Mouse (Mus musculus) mouse trophoblast stem cell (cell line): ENCODE data around the gene Rplp1.

Experiments
- in situ Hi-C, 2 experiments: fragments of 300-500 bp; cut with MseI, MboI; formaldehyde crosslinking; loops; 2 replicates in 1 of 2; 3 replicates in 1 of 2; pipeline ENCODE4 v1.15.1; 2025

Gene Rplp1

DNA sequence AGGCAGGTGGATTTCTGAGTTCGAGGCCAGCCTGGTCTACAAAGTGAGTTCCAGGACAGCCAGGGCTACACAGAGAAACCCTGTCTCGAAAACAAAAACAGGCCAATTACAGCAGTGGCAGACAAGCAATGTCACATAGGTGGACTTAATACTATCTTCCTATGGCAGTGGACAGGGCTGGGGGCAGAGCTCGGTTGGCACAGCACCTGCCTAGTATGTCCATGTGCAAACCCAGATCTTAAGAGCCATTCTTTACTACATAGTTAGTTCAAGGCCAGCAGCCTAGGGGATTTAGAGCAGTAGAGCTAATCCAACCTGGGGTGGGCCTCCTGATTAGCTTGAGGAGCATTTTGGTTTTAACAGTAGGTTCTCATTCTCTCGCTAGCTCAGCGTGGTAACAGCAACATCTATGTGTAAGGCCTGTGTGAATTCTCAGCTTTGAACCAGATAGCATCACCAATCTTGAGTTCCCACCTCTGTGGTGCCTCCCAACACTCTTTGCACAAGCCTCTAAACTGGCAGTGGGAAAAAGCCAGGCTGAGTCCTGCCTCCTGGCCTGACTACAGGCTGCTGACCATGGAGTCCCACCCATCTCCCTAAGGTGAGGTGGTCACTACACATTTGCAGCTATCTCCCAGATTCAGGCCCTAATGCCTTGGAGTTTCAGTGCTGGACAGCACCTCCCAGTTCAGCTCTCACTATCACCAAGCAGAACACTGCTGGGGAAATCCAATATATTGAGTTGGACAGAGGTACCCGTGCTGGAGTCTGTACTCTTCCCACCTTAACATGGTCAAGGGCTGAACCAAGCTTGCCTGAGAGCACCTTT is 2.8 kb downstream of the Rplp1 start:
- in situ Hi-C loops, result no loop called here

DNA sequence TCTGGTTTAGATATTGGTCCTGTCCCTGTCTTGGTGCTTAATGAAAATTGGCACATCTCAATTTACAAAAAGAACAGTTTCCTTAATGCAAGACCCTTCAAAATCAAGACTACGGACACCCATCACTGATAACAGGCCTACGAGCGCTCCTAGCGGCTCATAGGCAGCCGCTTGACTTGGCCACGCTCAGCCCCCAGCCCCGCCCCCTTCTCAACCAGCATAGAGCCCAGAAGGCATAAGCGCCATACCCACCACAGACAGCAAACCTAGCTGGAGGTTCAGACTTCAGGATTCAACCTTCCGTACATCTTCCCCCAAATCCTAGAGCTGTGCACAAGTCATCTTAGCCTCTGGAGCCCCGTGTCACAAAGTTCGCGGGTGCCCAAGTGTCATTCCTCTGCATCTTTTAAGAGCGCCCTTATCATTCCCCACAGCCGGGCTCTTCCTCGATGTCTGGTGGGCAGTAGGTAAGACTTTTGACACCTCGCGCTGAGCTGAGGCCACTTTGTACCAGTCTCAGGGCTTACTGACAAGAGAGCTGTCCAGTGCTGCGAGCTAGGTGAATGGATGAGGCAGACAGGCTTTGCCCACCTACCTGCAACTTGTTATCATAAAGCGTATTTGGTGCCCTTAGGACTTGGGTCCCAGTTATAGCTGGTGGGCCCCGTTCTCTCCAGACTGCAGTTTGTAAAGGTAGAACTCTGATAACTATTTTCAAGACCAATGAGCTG is 3.7 kb downstream of the Rplp1 start:
- in situ Hi-C loops, result no loop called here

DNA sequence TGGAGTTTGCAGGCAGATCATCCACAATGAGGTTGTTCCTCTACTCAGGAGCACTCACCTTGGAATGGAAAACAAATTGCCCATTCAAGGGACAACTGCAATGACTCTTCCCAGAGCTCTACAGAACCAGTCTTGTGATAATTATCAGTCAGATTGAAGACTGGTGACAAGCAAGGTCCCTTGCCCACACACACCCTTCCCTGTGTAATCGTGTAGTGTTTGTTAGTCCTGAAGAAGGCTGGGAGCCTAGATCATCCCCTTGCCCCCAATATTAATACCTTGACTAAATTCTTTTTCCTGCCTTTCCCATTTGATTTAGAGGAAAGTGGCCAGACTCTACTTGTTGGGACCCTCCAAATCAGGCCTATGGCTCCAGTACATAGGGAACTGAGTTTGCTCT is 4.7 kb downstream of the Rplp1 start:
- in situ Hi-C loops, result no loop called here

DNA sequence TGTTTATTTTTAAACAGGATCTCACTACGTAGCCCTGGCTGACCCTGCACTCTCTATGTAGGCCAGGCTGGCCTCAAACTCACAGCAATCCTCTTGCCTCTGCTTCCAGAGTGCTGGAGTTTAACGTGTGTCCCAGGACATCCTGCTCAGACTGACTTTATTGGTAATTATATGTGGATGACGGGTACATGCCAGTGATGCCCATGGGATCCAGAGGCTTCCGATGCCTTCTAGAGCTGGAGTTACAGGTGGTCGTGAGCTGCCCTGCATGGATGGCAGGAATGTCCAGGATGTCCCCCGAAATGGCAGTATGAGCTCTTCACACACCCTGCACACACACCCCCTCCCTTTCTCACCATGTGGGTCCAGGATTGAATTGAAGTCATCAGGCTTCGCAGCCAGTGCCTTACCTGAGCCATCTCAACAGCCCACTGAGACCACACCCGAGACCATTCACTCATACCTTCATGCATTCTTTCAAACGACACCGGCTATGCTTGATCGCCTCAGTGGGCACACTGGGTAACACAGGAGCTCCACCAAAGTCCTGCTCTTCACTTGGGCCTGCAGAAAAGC is 5.4 kb downstream of the Rplp1 start:
- in situ Hi-C loops, result no loop called here

DNA sequence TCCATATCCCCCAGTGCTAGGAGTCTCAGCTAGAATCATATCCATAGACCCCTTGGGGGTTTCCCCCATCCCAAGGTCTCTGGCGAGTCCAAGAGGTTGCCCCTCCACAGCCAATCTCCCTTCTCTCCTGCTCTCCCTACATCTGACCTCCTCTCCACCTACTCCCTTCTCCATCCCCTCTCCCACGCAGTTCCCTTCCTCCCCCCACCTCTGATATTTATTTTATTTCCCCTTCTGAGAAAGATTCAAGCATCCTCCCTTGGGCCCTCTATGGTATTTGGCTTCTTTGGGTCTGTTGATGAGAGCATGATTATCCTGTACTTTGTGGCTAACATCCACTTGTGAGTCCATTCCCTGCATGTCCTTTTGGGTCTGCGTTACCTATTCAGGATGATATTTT is 6.0 kb downstream of the Rplp1 start:
- in situ Hi-C loops, result no loop called here

DNA sequence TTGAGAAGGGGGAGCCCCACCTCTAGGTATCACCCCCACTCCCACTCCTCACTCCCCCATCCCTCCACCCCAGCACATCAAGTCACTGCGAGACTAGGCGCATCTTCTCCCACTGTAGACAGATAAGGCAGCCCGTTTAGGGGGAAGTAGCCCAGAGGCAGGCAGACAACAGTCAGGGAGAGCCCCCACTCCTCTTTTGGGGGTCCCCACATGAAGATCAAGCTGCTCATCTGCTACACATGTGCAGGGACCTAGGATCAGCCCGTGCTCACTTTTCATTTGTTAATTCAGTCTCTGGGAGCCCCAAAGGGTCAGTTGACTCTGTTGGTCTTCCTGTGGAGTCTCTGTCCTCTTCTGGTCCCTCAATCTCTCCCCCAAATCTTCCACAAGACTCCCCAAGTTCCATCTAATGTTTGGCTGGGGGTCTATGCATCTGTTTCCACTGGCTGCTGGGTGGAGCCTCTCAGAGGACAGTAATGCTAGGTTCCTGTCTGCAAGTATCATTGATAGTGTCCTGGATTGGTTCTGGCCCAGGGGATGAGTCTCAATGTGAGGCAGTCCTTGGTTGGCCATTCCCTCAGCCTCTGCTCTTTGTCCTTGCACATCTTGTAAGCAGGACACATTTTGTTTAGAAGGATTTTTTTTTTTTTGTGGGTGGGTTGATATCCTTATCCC is 6.6 kb downstream of the Rplp1 start:
- in situ Hi-C loops, result no loop called here

DNA sequence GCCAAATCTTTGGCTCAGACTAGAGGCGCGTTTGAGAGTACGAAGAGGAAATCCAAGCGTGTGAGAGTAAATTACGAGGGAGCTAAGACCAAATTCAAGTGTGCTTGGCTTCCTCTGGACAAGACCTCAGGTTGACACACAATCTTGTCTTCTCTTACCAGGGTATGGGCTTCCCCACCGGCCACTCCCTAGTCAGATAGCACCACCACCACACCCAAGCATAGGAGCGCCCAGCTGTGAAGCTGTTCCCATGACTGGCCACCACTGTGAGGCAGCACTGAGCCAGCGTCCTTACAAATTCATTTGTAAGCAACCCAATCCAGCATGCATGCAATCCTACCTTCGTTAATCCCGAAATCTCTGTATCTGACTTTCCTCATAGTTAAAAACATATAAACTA is 7.4 kb downstream of the Rplp1 start:
- in situ Hi-C loops, result no loop called here

DNA sequence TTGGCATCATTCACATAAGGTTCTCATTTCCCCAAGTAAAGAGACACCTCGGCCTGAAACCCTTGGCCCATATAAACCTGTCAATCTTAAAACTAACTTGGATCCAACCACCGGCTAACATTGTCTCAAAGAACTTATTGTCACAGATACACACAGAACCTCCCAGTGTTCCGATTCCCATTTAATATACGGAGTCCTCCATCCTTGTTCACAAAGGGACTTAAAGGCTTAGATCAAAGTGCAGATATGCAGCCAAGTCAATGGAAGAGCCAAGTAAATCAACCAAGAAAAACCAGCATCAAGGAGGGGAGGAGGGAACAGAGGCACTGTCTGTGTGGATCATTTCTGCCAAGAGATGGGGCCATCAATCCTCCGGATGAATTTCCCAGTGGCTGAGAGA is 8.8 kb downstream of the Rplp1 start:
- in situ Hi-C loops, result no loop called here

DNA sequence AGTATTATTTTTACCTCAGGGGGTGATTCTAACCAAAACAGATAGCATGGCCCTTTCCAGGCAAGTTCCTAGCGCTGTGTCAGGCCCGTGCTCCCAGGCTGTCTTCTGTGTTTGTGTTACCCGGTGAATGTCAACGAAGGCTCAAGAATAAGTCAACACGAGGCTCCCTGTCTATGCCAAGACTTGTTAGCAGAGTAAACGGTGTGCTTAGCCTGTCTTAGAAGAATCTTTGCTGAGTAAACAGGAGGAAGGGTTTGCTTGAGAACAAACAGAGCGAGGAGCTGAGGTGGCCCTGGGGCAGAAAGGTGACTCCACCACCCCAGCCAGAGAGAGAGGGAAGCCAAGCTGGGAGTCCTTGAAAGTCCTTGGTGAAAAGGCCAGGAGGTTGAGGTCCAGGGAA is 10.1 kb downstream of the Rplp1 start:
- in situ Hi-C loops, result no loop called here

DNA sequence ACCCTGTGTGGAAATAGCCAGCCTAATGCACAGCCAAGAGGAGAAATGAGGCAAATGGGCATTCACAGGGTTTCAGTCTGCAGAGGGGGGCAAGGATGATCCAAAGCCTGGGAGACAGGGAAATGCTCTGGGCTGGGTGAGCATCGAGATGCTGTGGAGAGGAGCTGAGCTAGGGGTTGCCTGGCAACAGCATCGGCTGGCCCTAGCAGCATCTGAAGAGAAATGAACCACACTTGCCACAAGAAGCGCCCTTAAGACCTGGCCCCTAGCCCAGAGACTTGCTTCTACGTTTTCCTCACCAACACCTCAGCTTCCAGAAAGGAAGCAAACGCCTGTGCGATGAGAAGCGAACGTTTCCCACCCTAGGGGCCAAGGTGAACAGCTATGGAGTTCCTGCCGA is 11.9 kb downstream of the Rplp1 start:
- in situ Hi-C loops, result no loop called here

DNA sequence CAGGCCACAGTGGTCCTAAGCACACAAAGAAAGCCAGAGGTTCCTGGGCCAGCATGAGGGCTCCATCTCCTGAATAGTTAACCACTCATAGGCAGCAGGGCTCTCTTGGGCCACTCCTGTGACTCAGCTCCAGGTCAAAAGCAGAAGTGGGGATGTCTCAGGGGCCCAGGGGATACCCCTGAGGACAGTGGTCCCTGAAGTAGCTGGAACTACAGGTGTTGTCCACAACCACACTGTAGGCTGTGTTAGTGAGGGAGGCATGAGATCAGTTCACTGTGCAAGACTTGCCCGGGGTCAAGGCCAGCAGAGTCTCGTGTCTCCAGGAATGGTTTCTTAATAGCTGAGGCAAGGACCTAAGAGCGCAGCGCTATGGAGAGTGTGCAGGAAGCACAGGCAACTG is 12.8 kb downstream of the Rplp1 start:
- in situ Hi-C loops, result no loop called here

DNA sequence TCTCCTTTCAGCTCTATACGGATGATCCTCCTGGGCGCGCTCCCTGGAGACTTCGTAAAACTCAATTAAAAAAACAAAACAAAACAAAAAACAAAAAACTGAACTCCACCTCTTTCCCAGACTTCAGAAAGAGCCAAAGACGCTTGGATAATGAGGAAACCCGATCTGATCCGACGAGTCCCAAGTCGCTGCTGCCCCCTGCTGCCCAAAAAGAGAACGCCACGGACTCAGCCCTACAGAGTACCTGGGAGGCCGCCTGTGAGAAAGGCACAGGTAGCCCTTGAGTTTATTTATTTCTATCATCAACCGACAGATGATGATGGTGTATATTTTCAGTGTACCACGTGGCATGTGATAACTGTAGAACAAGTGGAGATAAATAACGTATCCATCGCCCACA is 14.5 kb downstream of the Rplp1 start:
- in situ Hi-C loops, result loop anchor here (5.0 to 25.0 kb wide), 3 partner anchors 178 to 863 kb away; no protein-coding TSS in a partner anchor

DNA sequence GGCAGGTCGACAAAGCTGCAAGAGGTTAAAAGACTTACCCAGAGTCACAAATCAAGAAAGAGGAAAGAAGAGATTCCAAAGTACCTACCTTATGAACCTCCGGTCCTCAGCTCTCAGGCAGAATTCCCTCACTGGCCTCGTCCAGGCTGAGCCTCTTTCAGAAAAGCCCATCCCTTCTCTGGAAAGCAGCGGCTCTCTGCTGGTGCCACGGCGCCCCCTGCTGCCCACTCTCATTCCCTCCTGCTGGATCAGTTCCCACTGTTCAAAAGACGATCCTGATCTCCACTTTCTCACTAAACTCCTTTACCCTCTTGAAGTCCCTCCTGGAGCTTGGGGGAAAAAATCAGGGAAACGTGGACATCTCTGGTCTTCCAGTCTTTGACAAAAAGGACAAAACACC is 15.9 kb downstream of the Rplp1 start:
- in situ Hi-C loops, result loop anchor here (5.0 to 25.0 kb wide), 3 partner anchors 176 to 861 kb away; no protein-coding TSS in a partner anchor

DNA sequence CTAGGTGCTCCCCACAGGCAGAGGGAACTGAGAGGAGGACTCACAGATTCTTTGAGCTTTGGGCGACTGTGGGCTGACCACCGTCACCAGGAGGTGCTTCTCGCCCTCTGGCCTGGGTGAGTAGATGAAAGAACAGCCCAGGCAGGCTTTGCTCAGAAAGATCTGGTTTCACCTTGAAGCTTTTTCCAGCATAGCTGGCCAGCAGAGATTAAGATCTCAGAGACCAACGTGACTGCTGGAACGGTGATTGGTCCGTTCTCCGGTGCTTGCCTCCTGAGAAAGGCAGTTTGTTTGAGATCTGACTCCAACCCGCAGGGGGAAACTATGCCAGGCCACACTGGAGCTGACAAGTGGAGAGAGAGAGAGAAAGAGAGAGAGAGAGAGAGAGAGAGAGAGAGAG is 19.3 kb downstream of the Rplp1 start:
- in situ Hi-C loops, result loop anchor here (5.0 to 25.0 kb wide), 3 partner anchors 173 to 858 kb away; no protein-coding TSS in a partner anchor

DNA sequence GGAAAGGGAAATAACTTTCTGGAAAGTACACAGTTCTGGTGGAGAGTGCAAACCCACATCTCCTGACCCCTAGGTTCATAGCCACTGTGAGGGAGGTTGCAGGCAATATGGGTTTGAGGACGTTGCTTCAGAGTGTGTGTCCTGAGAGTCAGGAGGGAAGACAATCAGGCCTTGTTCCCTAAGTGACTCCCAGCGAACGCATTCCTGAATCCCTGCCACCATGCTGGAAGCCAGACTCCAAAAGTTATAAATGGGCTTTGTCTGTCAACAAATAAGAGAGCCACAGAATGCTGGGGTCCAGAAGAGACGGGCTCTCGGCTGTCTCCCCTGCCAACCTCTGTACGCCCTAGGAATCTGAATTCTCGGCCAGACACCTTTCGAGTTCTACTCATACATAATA is 24.5 kb downstream of the Rplp1 start:
- in situ Hi-C loops, result loop anchor here in 1 of 2 experiments (25.0 kb wide), 2 partner anchors 178 to 853 kb away; no protein-coding TSS in a partner anchor

DNA sequence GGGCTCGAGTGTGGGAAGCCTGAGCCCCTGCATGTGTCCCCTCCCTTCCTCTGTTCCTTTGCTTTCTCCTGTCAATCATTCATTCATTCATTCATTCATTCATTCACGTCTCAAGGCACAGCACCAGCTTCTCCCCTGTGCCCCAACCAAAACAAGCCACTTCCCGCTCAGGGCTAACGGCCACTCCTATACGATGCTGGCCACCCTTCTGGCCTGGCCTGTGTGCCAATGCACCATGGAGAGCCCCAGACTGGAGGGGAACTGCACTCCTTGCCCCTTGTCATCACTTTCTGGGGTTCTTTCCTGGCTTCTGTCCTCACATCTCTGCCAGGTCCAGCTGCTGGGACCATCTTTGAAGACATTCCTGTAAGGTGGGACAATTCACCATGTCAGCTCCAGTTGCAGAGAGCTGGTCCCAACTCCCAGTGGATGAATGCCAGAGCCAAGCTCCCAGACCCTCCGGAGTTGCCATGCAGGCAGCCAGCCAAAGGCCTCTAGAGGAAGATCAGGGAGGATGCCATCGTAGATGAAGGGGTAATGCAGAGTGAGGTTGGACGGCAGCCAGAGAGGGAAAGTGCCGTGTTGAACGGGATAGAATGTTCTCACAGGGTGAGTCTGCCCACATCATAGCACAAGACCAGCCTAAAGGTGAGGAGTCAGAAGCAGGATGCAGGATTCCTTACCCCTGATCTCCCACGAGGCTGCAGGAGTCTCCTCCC is 26.5 kb downstream of the Rplp1 start:
- in situ Hi-C loops, result loop anchor here in 1 of 2 experiments (25.0 kb wide), 2 partner anchors 176 to 851 kb away; no protein-coding TSS in a partner anchor

DNA sequence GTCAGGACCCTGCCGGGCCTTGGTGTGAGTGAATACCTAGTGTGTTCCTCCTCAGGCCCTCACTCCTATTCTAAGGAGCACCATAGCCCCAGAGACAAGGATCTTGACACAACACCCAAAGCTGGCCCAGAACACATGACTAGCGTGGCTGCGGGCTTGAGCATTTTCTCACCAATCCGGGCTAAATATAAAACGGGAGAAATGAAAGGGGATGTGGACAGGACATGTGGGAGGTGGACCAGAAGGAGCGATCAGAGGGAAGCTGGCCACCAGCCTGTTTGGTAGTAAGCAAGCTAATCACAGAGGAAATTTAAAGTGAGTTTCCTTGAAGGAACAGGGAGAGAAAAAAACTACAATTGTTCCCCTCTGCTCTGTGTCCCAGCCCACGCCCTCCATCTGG is 28.4 kb downstream of the Rplp1 start:
- in situ Hi-C loops, result loop anchor here in 1 of 2 experiments (25.0 kb wide), 2 partner anchors 174 to 849 kb away; no protein-coding TSS in a partner anchor

DNA sequence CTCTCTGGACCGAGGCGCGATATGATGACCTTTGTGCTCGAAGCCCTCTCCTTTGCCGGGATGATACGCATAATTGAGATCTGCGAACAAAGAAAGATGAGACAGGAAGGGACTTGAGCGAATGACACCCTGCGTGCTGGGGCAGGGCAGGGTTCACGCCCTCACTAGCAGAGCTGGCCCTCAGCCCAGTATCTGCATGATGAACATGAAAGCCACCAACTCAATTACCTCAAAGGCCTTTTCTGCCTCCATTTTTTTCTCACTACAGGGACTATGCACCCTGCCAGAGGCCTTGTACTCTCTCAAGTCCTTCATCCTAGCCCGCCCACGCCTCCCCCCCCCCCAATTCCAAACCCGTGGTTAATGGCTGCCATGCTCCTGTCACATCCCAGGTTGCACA is 29.4 kb downstream of the Rplp1 start:
- in situ Hi-C loops, result loop anchor here in 1 of 2 experiments (25.0 kb wide), 2 partner anchors 173 to 848 kb away; no protein-coding TSS in a partner anchor

DNA sequence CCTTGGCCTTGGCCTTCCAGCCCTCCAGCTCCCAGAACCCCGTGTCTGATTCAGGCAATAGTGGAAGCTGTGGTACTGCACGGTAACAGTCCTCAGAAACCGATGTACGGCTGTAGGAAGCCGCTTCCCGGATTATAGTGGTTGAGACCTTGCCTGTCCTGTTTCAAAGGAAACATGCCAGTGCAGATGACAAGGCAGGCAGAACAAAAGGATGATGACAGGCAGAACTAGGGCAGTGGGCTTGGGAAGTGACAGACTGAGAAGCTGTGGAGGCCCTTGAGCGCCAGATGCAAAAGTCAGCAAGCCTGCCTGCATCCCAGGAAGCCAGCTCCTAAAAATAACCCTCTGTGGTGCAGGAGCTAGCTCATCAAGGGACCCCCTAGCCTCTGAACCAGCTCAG is 30.0 kb downstream of the Rplp1 start:
- in situ Hi-C loops, result loop anchor here in 1 of 2 experiments (25.0 kb wide), 2 partner anchors 172 to 847 kb away; no protein-coding TSS in a partner anchor

DNA sequence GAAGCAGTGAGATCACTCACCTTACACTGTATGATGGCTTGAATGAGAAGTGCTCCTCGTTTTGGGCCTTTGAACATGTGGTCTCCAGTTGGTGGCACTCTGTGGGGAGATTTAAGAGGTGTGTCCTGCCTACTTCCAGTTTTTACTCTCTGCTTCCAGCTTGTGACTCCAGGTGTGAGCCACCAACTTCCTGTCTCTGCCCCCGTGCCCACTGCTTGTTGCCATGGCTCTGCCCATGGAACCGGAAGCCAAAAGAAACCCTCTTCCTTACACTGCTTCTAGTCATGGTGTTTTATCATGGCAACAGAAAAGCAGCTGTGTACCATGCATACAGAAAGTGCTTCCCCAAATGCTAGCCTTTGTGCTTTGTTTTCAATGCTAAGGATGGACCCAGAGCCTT is 32.2 kb downstream of the Rplp1 start:
- in situ Hi-C loops, result loop anchor here in 1 of 2 experiments (25.0 kb wide), 2 partner anchors 170 to 845 kb away; no protein-coding TSS in a partner anchor

DNA sequence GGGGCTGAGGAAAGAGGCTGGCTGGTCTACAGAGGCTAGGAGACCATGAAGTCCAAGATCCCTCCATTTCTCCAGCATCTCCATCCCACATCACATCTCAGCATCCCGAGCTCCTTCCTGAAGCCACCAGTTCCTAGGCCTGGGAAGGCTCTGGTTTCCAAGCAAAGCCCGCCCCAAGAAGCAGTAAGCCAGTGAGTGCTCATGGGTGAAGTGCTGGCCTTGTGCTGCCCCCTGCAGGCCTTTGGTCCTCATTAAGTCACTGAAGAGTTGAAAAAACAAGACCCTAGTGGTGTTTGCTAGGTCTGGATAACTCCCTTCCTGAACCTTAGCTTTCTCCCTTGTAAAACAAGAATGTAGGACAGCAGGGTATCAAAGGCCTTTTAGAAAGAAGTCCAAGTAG is 35.5 kb downstream of the Rplp1 start:
- in situ Hi-C loops, result loop anchor here in 1 of 2 experiments (25.0 kb wide), 2 partner anchors 167 to 842 kb away; no protein-coding TSS in a partner anchor
